Mouse (Mus musculus) skeletal muscle tissue, postnatal 0 days (tissue): ENCODE results near the gene Cyfip1. TPM values are rescaled to one million over a fixed set of nuclear protein-coding genes. Genes with fewer than 3 reads are reported as not detected.

ENCODE experiments used
- polyA plus RNA-seq: library from polyadenylated mRNA; unstranded; fragments of >200 nt; fragmentation: Nextera tagmentation; extraction: Ambion mirVana; gene quantifications from 2 replicates; pipeline ENCODE4 v1.2.1, GENCODE M21; 2015

Gene Cyfip1
- 34.0 and 37.9 TPM in 2 replicates for polyA plus RNA-seq

DNA sequence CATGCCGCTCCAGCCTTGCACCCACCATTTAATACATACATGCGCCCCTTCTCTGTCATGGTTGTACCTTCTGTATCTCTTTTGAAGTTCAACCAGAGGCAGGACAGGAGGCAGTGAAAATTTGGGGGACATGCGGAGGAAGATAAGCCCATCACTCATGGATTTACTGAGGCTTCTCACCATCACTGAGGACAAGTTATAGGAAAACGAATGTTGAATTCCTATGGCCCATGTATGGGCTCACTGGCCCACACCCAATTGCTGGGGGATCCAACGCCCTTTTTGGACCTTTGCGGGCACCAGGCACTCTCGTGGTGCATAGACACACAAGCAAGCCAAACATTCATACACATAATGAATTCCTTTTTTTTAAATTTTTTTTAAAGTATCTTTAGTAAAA is at the start of gene Cyfip1:
TSS of gene Cyfip1 (plus strand) at position 301 of the 400 bp plus-strand sequence.

DNA sequence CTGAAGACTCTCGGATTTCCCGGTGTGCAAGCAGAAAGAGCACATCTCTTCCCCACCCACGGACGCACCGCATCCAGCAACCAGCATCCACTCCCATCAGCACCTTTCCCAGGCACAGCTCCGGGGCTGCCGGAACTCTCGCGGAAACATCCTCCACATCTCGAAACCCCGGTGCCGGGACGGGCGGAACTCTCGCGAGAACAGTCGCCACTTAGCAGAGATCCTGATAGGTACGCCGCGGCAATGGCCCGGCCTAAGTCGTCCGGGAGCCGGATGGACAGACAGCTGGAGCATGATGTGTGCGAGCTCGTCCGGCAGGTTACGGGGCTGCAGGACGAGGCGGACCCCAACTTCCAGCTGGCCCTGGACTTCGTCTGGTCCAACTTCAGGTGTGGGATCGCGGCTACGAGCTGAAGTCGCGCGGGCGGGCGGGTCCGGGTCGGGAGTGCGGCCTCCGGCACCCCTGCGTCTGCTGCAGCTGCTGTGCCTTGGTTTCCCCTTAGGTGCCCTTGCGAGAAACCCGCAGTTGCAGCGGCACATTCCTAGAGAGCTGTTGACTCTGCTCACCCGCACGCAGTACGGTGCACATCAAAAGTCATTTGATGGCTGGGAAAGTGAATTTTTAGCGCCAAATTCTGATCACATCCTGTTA is 47.5 kb upstream of the Cyfip1 start, which contains the start of gene Tubgcp5:
TSS of gene Tubgcp5 (plus strand) at position 203 of the 652 bp plus-strand sequence.

DNA sequence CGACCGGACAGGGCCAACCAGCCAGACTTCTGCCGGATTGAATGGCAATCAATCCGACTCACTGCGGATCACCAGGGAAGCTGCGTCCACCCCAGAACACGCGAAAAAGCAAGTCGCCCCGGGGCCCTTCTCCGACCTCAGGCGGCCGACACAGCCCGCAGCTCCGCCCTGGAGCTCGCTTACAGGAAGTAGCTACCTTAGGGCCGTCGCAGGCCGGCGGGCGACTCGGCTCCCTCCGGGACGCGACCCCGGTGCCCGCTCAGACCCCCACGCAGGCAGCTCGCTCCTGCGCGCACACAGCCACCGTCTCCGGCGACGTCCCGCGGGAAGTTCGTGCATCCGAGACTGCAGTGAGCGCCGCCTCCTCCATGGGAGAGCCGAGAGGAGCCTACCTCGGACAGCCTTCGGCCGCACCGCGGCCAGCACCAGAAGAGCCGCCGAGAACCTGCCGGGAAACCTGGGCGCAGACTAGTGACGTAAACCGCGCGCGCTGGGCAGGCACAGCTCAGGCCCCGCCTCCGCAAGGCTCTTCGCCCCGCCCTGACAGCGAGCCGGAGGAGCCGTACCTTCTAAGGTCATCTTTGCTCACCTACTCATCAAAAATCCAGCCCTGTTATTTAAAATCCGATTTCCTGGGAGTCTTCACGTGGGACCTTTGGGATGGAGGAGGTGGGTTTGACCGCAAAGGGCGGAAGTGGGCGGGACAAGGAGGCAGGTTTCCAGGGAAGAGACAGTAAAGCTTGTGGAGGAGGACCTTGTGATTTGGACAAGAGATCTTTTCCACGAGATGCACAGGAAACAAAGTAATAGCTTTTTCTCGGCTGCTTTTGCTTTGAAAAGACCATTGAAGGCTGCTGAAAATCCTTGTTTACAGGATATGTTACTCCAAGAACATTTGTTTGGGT is 120.7 kb downstream of the Cyfip1 start, which contains the start of gene Nipa2:
TSS of gene Nipa2 (minus strand) at position 473 of the 905 bp plus-strand sequence.

Other genes starting within 250 kb of the Cyfip1 start
- 0.18 and 0.45 TPM in 2 replicates for gene Siglech, start 73.6 kb upstream of the Cyfip1 start, polyA plus RNA-seq
- 9.9 and 11.5 TPM in 2 replicates for gene Tubgcp5, start 47.6 kb upstream of the Cyfip1 start, polyA plus RNA-seq
- gene Nipa2, start 120.7 kb downstream of the Cyfip1 start, polyA plus RNA-seq: 25.5 and 26.6 TPM in 2 replicates
- gene Nipa1, start 178.2 kb downstream of the Cyfip1 start, polyA plus RNA-seq: 2.7 TPM in 2 replicates
- 10.2 and 12.6 TPM in 2 replicates for gene Herc2, start 208.5 kb downstream of the Cyfip1 start, polyA plus RNA-seq